Mouse (Mus musculus) liver, postnatal 0 days (tissue): ENCODE measurements around the gene Gpr25.

Experiments used
- CTCF ChIP-seq: sonication (generic); IDR thresholded peaks from 2 replicates; pipeline ENCODE4 v1.5.1; 2016; ENCODE audit warnings: antibody characterized with exemption, low read depth
- EP300 ChIP-seq: IDR thresholded peaks from 2 replicates; pipeline ENCODE4 v1.6.1; 2016; ENCODE audit warnings: antibody characterized with exemption, low read depth, mild to moderate bottlenecking

- no peak for TF ChIP-seq CTCF
- no peak for TF ChIP-seq EP300
Measured at GRCm38 (mm10) chr1:136309193-136309592, 48.5 kb upstream of the Gpr25 start.
